Mouse (Mus musculus) liver, embryonic 13.5 days (tissue): ENCODE measurements around the gene Ptges3. TPM values are rescaled to one million over a fixed set of nuclear protein-coding genes. Genes with fewer than 3 reads are reported as not detected.

Experiments
- ATAC-seq: fragments of 200-750 bp; cut with Nextera tagmentation; 2 replicates; pipeline ENCODE4 v1.8.0; 2017; ENCODE audit warnings: low read depth, mild to moderate bottlenecking, moderate number of reproducible peaks, moderate library complexity
- DNase-seq: peaks from one replicate; pipeline ENCODE4 v3.0.0; 2022
- H3K27ac ChIP-seq: fragments of 300-500 bp; sonication (generic); 2 replicates; pipeline ENCODE4 v1.5.1; 2015; ENCODE audit warnings: moderate library complexity, mild to moderate bottlenecking, inconsistent platforms
- H3K27me3 ChIP-seq: fragments of 300-500 bp; sonication (generic); 2 replicates; pipeline ENCODE4 v1.6.1; 2015; ENCODE audit warnings: mild to moderate bottlenecking, inconsistent platforms
- H3K36me3 ChIP-seq: fragments of 300-500 bp; sonication (generic); 2 replicates; pipeline ENCODE4 v1.6.1; 2015; ENCODE audit warnings: mild to moderate bottlenecking, inconsistent platforms
- H3K4me1 ChIP-seq: fragments of 300-500 bp; sonication (generic); replicated peaks from 2 replicates; pipeline ENCODE4 v1.6.1; 2015; ENCODE audit warnings: inconsistent platforms
- H3K4me2 ChIP-seq: fragments of 300-500 bp; sonication (generic); 2 replicates; pipeline ENCODE4 v1.6.1; 2015; ENCODE audit warnings: inconsistent platforms, mild to moderate bottlenecking, moderate library complexity
- H3K4me3 ChIP-seq: fragments of 300-500 bp; sonication (generic); replicated peaks from 2 replicates; pipeline ENCODE4 v1.5.1; 2015; ENCODE audit warnings: mild to moderate bottlenecking, inconsistent platforms
- H3K9ac ChIP-seq: fragments of 300-500 bp; sonication (generic); 2 replicates; pipeline ENCODE4 v1.6.1; 2015; ENCODE audit warnings: mild to moderate bottlenecking, inconsistent platforms
- H3K9me3 ChIP-seq: fragments of 300-500 bp; sonication (generic); replicated peaks from 2 replicates; pipeline ENCODE4 v1.6.1; 2016; ENCODE audit warnings: inconsistent platforms
- WGBS: fragments of 180-500 bp; shearing (Covaris S2); methylation state at CpG from one replicate; pipeline ENCODE4 v1.1.7; 2015; ENCODE audit not compliant: insufficient replicate concordance; 5-methylcytosine and 5-hydroxymethylcytosine counted together
- microRNA counts: library from miRNA; unstranded; fragments of <30 nt; microRNA quantifications from one replicate; lab custom pipeline; 2016
- microRNA-seq: library from miRNA; unstranded; fragments of <30 nt; microRNA quantifications from one replicate; pipeline ENCODE4, GENCODE M21; 2016
- polyA plus RNA-seq: library from polyadenylated mRNA; unstranded; fragments of >200 nt; fragmentation: Nextera tagmentation; extraction: Ambion mirVana; gene quantifications from 2 replicates; pipeline ENCODE4 v1.2.1, GENCODE M21; 2015

The Ptges3 gene
- polyA plus RNA-seq, 1 experiment from 2014 or later, result 380 TPM

DNA sequence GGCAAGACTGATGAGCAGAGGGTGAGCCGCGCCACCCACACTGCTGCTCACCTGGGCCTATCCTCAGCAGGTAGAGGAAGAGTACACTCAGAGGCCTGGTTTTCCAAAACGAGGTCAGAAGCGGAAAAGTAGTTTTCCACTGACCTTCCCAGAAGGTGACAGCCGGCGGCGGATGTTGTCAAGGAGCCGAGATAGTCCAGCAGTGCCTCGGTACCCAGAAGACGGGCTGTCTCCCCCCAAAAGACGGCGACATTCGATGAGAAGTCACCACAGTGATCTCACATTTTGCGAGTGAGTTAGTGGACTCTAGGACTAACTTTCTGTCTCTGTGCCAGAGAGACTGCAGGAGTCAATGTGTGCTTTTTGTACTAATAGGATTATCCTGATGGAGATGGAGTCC, 67.2 kb downstream of the Ptges3 start:
- Histone ChIP-seq H3K27ac (no peak overlapping the region), H3K36me3 (peaks cover 91% of the 10 kb centered on the region), H3K4me2 (no peak overlapping the region), H3K4me3 (no peak overlapping the region), H3K4me1 (no peaks in the 10 kb centered on the region), H3K27me3 (no peaks in the 10 kb centered on the region), H3K9ac (no peak overlapping the region), H3K9me3 (no peaks in the 10 kb centered on the region)
- DNase-seq, result no peak
- ATAC-seq, result no peak
- 92% methylated on average over 14 of the region's 14 CpGs for WGBS

MicroRNAs encoded within 50 kb of the gene (microRNA counts, 519-probe panel; counts per million panel counts)
- 114 counts per million for microRNA mmu-miR-677 (lab: Ali Mortazavi, UCI)

Small RNA genes lying within 50 kb of the gene (microRNA-seq; reads per million reads assigned to microRNA genes)
- 77.0 reads per million, percentile 48 among the genes with 10 or more reads in this experiment for gene Mir677

Other genes with a start within 250 kb of the Ptges3 start
- gene Rdh19, start 209.0 kb upstream of the Ptges3 start, polyA plus RNA-seq, result not detected in 2 replicates
- gene Rdh16f2, start 192.5 kb upstream of the Ptges3 start, polyA plus RNA-seq, result not detected in 2 replicates
- 0.47 and 0.70 TPM in 2 replicates for gene Rdh7, start 170.1 kb upstream of the Ptges3 start, polyA plus RNA-seq
- gene Sdr9c7, start 160.4 kb upstream of the Ptges3 start, polyA plus RNA-seq, result not detected in 2 replicates
- gene Hsd17b6, start 51.3 kb upstream of the Ptges3 start, polyA plus RNA-seq, result not detected in 2 replicates
- 87.0 and 99.1 TPM in 2 replicates for gene Prim1, start 43.8 kb upstream of the Ptges3 start, polyA plus RNA-seq
- gene Naca, start 23.4 kb upstream of the Ptges3 start, polyA plus RNA-seq, result 599 and 646 TPM in 2 replicates
- gene Atp5b, start 24.3 kb downstream of the Ptges3 start, polyA plus RNA-seq, result 2,036 and 2,215 TPM in 2 replicates
- 5.8 and 6.7 TPM in 2 replicates for gene Baz2a, start 32.6 kb downstream of the Ptges3 start, polyA plus RNA-seq
- 7.0 and 8.8 TPM in 2 replicates for gene Rbms2, start 121.3 kb downstream of the Ptges3 start, polyA plus RNA-seq
- gene Gls2, start 135.5 kb downstream of the Ptges3 start, polyA plus RNA-seq, result 1.9 and 2.2 TPM in 2 replicates
- gene Spryd4, start 152.9 kb downstream of the Ptges3 start, polyA plus RNA-seq, result 24.1 and 24.7 TPM in 2 replicates
- 0.09 TPM in 1 of 2 replicates, not detected in the other for gene Mip, start 166.9 kb downstream of the Ptges3 start, polyA plus RNA-seq
- 34.8 and 37.4 TPM in 2 replicates for gene Timeless, start 173.1 kb downstream of the Ptges3 start, polyA plus RNA-seq
- 0.31 and 0.49 TPM in 2 replicates for gene Apon, start 195.1 kb downstream of the Ptges3 start, polyA plus RNA-seq
- 46.0 and 46.6 TPM in 2 replicates for gene Apof, start 209.7 kb downstream of the Ptges3 start, polyA plus RNA-seq
- 5.7 and 6.3 TPM in 2 replicates for gene Stat2, start 211.6 kb downstream of the Ptges3 start, polyA plus RNA-seq
- 0.10 TPM in 1 of 2 replicates, not detected in the other for gene Il23a, start 239.8 kb downstream of the Ptges3 start, polyA plus RNA-seq
- gene Pan2, start 244.4 kb downstream of the Ptges3 start, polyA plus RNA-seq, result 11.8 and 14.4 TPM in 2 replicates